Mouse (Mus musculus) CH12.LX (cell line): ENCODE measurements at regions not wholly inside any gene's neighbourhood (a gene's known extent, or its start where the extent isn't known, plus 50 kb on each side); places are given as distances from the start of the nearest gene placed in this dataset.

Experiments used
- DNase-seq: peaks from one replicate; pipeline ENCODE4 v3.0.0-alpha.2; 2013; ENCODE audit errors: extremely low read depth
- H3K27ac ChIP-seq: 2 replicates; pipeline ENCODE4 v1.5.1; 2012; ENCODE audit warnings: low read depth, mild to moderate bottlenecking, control low read depth, moderate library complexity; ENCODE audit not compliant: insufficient read depth
- H3K27me3 ChIP-seq: replicated peaks from 2 replicates; pipeline ENCODE3; 2012; ENCODE audit warnings: inconsistent platforms
- H3K36me3 ChIP-seq, 2 experiments: replicated peaks in 1 of 2; 2 replicates each; pipeline versions ENCODE3 to v1.6.1; 2012; ENCODE audit warnings: inconsistent platforms in 1 of 2, low read length in 1 of 2, mild to moderate bottlenecking in 1 of 2, mixed read lengths in 1 of 2, moderate library complexity in 1 of 2; ENCODE audit not compliant: control insufficient read depth in 1 of 2, insufficient read depth in 1 of 2
- H3K4me1 ChIP-seq, 2 experiments: 2 replicates each; pipeline ENCODE4 v1.6.1; 2012; ENCODE audit warnings: inconsistent platforms in 1 of 2, moderate library complexity in 1 of 2; ENCODE audit not compliant: insufficient read depth in 2 of 2, control insufficient read depth in 1 of 2
- H3K4me2 ChIP-seq: 2 replicates; pipeline ENCODE4 v1.6.1; 2012; ENCODE audit warnings: low read depth, mild to moderate bottlenecking, control low read depth; ENCODE audit not compliant: poor library complexity, insufficient read depth, severe bottlenecking
- H3K4me3 ChIP-seq, 3 experiments: fragments of 150-350 bp in 1 of 3; sonication (generic) in 1 of 3; replicated peaks in 1 of 3; 2 replicates each; pipeline versions ENCODE3 to v1.5.1; 2011 to 2012; ENCODE audit warnings: low read depth in 2 of 3, low read length in 2 of 3, mild to moderate bottlenecking in 2 of 3, moderate library complexity in 2 of 3, control low read depth in 1 of 3, improper control_type of control experiment in 1 of 3, inconsistent platforms in 1 of 3, mixed read lengths in 1 of 3; ENCODE audit not compliant: poor library complexity in 1 of 3
- H3K79me2 ChIP-seq: replicated peaks from 2 replicates; pipeline ENCODE4 v1.6.1; 2012; ENCODE audit warnings: mild to moderate bottlenecking, moderate library complexity; ENCODE audit not compliant: control insufficient read depth, poor library complexity, insufficient read depth, severe bottlenecking; ENCODE audit errors: extremely low read depth
- H3K9ac ChIP-seq: 2 replicates; pipeline ENCODE4 v1.6.1; 2012; ENCODE audit warnings: low read depth, mild to moderate bottlenecking, control low read depth, moderate library complexity; ENCODE audit not compliant: insufficient read depth
- H3K9me3 ChIP-seq: replicated peaks from 2 replicates; pipeline ENCODE3; 2012; ENCODE audit warnings: low read length, inconsistent platforms, mixed read lengths
- BHLHE40 ChIP-seq: IDR thresholded peaks from 2 replicates; pipeline ENCODE4 v1.6.1; 2011; ENCODE audit warnings: mild to moderate bottlenecking, low read depth, low read length, improper control_type of control experiment
- CHD1 ChIP-seq: IDR thresholded peaks from 2 replicates; pipeline ENCODE4 v1.6.1; 2012; ENCODE audit warnings: low read depth, low read length, improper control_type of control experiment, inconsistent platforms
- CHD2 ChIP-seq: IDR thresholded peaks from 2 replicates; pipeline ENCODE4 v1.6.1; 2011; ENCODE audit warnings: low read length, improper control_type of control experiment
- CTCF ChIP-seq, 2 experiments: IDR thresholded peaks in 1 of 2; conservative IDR thresholded peaks in 1 of 2; 2 replicates each; pipeline ENCODE4 v1.5.1; 2011 to 2012; ENCODE audit warnings: low read depth in 2 of 2, low read length in 2 of 2, improper control_type of control experiment in 1 of 2, inconsistent platforms in 1 of 2, mild to moderate bottlenecking in 1 of 2, moderate library complexity in 1 of 2
- E2F4 ChIP-seq: IDR thresholded peaks from 2 replicates; pipeline ENCODE4 v1.6.1; 2011; ENCODE audit warnings: low read depth, low read length, improper control_type of control experiment; ENCODE audit not compliant: insufficient replicate concordance
- ELF1 ChIP-seq: IDR thresholded peaks from 2 replicates; pipeline ENCODE4 v1.6.1; 2014; ENCODE audit warnings: low read depth, mild to moderate bottlenecking, inconsistent platforms, low read length, improper control_type of control experiment
- EP300 ChIP-seq: IDR thresholded peaks from 2 replicates; pipeline ENCODE4 v1.6.1; 2011; ENCODE audit warnings: low read length, improper control_type of control experiment
- ETS1 ChIP-seq: conservative IDR thresholded peaks from 2 replicates; pipeline ENCODE4 v1.6.1; 2012; ENCODE audit warnings: low read depth, mild to moderate bottlenecking, inconsistent platforms, low read length, improper control_type of control experiment, moderate library complexity
- GABPA ChIP-seq: IDR thresholded peaks from 2 replicates; pipeline ENCODE4 v1.6.1; 2012; ENCODE audit warnings: low read depth, low read length, improper control_type of control experiment, inconsistent platforms; ENCODE audit not compliant: insufficient replicate concordance
- HCFC1 ChIP-seq: IDR thresholded peaks from 2 replicates; pipeline ENCODE4 v1.6.1; 2012; ENCODE audit warnings: low read depth, mild to moderate bottlenecking, inconsistent platforms, low read length, improper control_type of control experiment
- IRF4 ChIP-seq: IDR thresholded peaks from 2 replicates; pipeline ENCODE4 v1.6.1; 2014; ENCODE audit warnings: low read depth, mild to moderate bottlenecking, inconsistent platforms, low read length, improper control_type of control experiment
- JUN ChIP-seq: IDR thresholded peaks from 2 replicates; pipeline ENCODE4 v1.6.1; 2011; ENCODE audit warnings: low read depth, mild to moderate bottlenecking, low read length, improper control_type of control experiment, moderate library complexity; ENCODE audit not compliant: insufficient read depth
- JUND ChIP-seq: conservative IDR thresholded peaks from 2 replicates; pipeline ENCODE4 v1.6.1; 2011; ENCODE audit warnings: low read depth, low read length, improper control_type of control experiment
- KAT2A ChIP-seq: IDR thresholded peaks from 2 replicates; pipeline ENCODE4 v1.6.1; 2012; ENCODE audit warnings: low read length, improper control_type of control experiment, inconsistent platforms; ENCODE audit not compliant: insufficient replicate concordance
- MAFK ChIP-seq: IDR thresholded peaks from 2 replicates; pipeline ENCODE4 v1.6.1; 2011; ENCODE audit warnings: low read length, improper control_type of control experiment; ENCODE audit not compliant: insufficient replicate concordance
- MAX ChIP-seq: IDR thresholded peaks from 2 replicates; pipeline ENCODE4 v1.6.1; 2011; ENCODE audit warnings: low read length, improper control_type of control experiment
- MAZ ChIP-seq: IDR thresholded peaks from 2 replicates; pipeline ENCODE4 v1.6.1; 2012; ENCODE audit warnings: low read depth, mild to moderate bottlenecking, inconsistent platforms, low read length, improper control_type of control experiment, moderate library complexity
- MEF2A ChIP-seq: IDR thresholded peaks from 2 replicates; pipeline ENCODE4 v1.6.1; 2014; ENCODE audit warnings: low read depth, mild to moderate bottlenecking, inconsistent platforms, low read length, improper control_type of control experiment, borderline replicate concordance
- MXI1 ChIP-seq: IDR thresholded peaks from 2 replicates; pipeline ENCODE4 v1.6.1; 2011; ENCODE audit warnings: mild to moderate bottlenecking, low read depth, low read length, improper control_type of control experiment
- MYC ChIP-seq: IDR thresholded peaks from 2 replicates; pipeline ENCODE4 v1.6.1; 2011; ENCODE audit warnings: low read depth, mild to moderate bottlenecking, improper control_type of control experiment, low read length
- NELFE ChIP-seq: IDR thresholded peaks from 2 replicates; pipeline ENCODE4 v1.6.1; 2011; ENCODE audit warnings: low read depth, low read length, improper control_type of control experiment
- NRF1 ChIP-seq: IDR thresholded peaks from 2 replicates; pipeline ENCODE4 v1.6.1; 2014; ENCODE audit warnings: low read depth, mild to moderate bottlenecking, inconsistent platforms, low read length, improper control_type of control experiment, moderate library complexity
- PAX5 ChIP-seq: IDR thresholded peaks from 2 replicates; pipeline ENCODE4 v1.6.1; 2012; ENCODE audit warnings: low read length, inconsistent platforms, mixed read lengths
- POLR2A ChIP-seq: IDR thresholded peaks from 2 replicates; pipeline ENCODE4 v1.6.1; 2011; ENCODE audit warnings: low read depth, mild to moderate bottlenecking, improper control_type of control experiment, low read length
- POLR2AphosphoS2 ChIP-seq: IDR thresholded peaks from 2 replicates; pipeline ENCODE4 v1.6.1; 2011; ENCODE audit warnings: low read depth, low read length, improper control_type of control experiment
- RAD21 ChIP-seq: IDR thresholded peaks from 2 replicates; pipeline ENCODE4 v1.6.1; 2011; ENCODE audit warnings: low read depth, mild to moderate bottlenecking, low read length, improper control_type of control experiment, moderate library complexity
- RCOR1 ChIP-seq: conservative IDR thresholded peaks from 2 replicates; pipeline ENCODE4 v1.6.1; 2012; ENCODE audit warnings: low read depth, mild to moderate bottlenecking, inconsistent platforms, low read length, improper control_type of control experiment
- SIN3A ChIP-seq: IDR thresholded peaks from 2 replicates; pipeline ENCODE4 v1.6.1; 2012; ENCODE audit warnings: low read length, improper control_type of control experiment, inconsistent platforms
- SMC3 ChIP-seq: IDR thresholded peaks from 2 replicates; pipeline ENCODE4 v1.6.1; 2011; ENCODE audit warnings: low read depth, low read length, improper control_type of control experiment
- TBP ChIP-seq: conservative IDR thresholded peaks from 2 replicates; pipeline ENCODE4 v1.6.1; 2011; ENCODE audit warnings: low read depth, low read length, improper control_type of control experiment
- TCF12 ChIP-seq: IDR thresholded peaks from 2 replicates; pipeline ENCODE4 v1.6.1; 2014; ENCODE audit warnings: low read depth, mild to moderate bottlenecking, inconsistent platforms, low read length, improper control_type of control experiment
- UBTF ChIP-seq: IDR thresholded peaks from 2 replicates; pipeline ENCODE4 v1.6.1; 2012; ENCODE audit warnings: low read depth, mild to moderate bottlenecking, inconsistent platforms, low read length, improper control_type of control experiment, moderate library complexity
- USF1 ChIP-seq: IDR thresholded peaks from 2 replicates; pipeline ENCODE4 v1.6.1; 2014; ENCODE audit warnings: low read depth, mild to moderate bottlenecking, inconsistent platforms, low read length, improper control_type of control experiment
- USF2 ChIP-seq: conservative IDR thresholded peaks from 2 replicates; pipeline ENCODE4 v1.6.1; 2011; ENCODE audit warnings: low read depth, low read length, improper control_type of control experiment
- ZC3H11A ChIP-seq: IDR thresholded peaks from 2 replicates; pipeline ENCODE4 v1.6.1; 2012; ENCODE audit warnings: low read depth, mild to moderate bottlenecking, inconsistent platforms, low read length, improper control_type of control experiment
- ZKSCAN1 ChIP-seq: IDR thresholded peaks from 2 replicates; pipeline ENCODE4 v1.6.1; 2012; ENCODE audit warnings: low read depth, inconsistent platforms, low read length, improper control_type of control experiment, borderline replicate concordance
- ZMIZ1 ChIP-seq: IDR thresholded peaks from 2 replicates; pipeline ENCODE4 v1.6.1; 2012; ENCODE audit warnings: low read depth, mild to moderate bottlenecking, inconsistent platforms, low read length, improper control_type of control experiment
- ZNF384 ChIP-seq: IDR thresholded peaks from 2 replicates; pipeline ENCODE4 v1.6.1; 2012; ENCODE audit warnings: low read depth, low read length, improper control_type of control experiment, inconsistent platforms
- dilution Hi-C: fragments of 300-500 bp; cut with MboI; formaldehyde crosslinking; loops from 2 replicates; pipeline ENCODE4 v1.14.3; 2020; ENCODE audit warnings: low sequenced_read_pairs; ENCODE audit not compliant: extremely low pct_unique_long_range_greater_than_20kb, extremely low pct_ligation_motif_present
- in situ Hi-C: fragments of 300-500 bp; cut with MboI; formaldehyde crosslinking; loops from 3 replicates; pipeline ENCODE4 v1.14.3; 2019; ENCODE audit warnings: low sequenced_read_pairs, low pct_ligation_motif_present, low pct_unique_long_range_greater_than_20kb, mixed read lengths

DNA sequence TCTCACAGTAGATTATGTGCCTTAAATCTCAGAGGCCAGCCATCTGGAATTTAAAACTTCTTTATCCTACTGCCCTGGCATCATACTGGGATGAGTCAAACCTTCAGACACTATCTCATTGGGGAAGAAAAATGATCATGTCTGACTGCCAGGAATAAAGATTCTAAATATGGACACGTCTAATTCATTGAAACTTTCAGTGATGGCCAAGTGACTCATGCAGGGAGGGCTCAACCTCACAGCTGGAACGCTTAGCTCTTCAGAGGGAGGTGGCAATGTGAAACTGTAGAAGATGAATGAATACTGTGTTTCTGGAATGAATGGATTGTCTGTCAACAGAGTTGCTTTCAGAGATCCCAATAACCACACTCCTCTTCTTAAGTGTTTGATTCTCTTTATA lies 1357.2 kb downstream of the Stim2 start:
- TF ChIP-seq TBP (no peak), NRF1 (no peak), IRF4 (peak; percentile 52; the same call in 1 of the 2 replicates), POLR2A (no peak), MAFK (peak; percentile 48; the same call in 1 of the 2 replicates), RCOR1 (no peak), MXI1 (no peak), USF2 (no peak), CHD1 (no peak), NELFE (no peak), ETS1 (peak; percentile 47; the same call in 1 of the 2 replicates), MEF2A (peak; percentile 45; the same call in 1 of the 2 replicates), TCF12 (0 out of 2 replicates have a peak, but pooled peaks have one; percentile 35), ZC3H11A (no peak), RAD21 (no peak), JUND (0 out of 2 replicates have a peak, but pooled peaks have one; percentile 20), KAT2A (no peak), SIN3A (no peak), E2F4 (no peak), CHD2 (peak; percentile 41; the same call in 1 of the 2 replicates), HCFC1 (no peak), MYC (no peak), POLR2AphosphoS2 (no peak), ZKSCAN1 (no peak), BHLHE40 (no peak), CTCF (conservative IDR thresholded peaks at IDR 0.05 in 1 of 2, IDR thresholded peaks at IDR 0.05 in 1 of 2; ENCODE audit: low read depth in 2 of 2, low read length in 2 of 2) (no peak), SMC3 (no peak), MAX (no peak), GABPA (no peak), PAX5 (no peak), USF1 (no peak), ZMIZ1 (no peak), UBTF (no peak), MAZ (no peak), ZNF384 (no peak), ELF1 (no peak), EP300 (peak; percentile 60), JUN (no peak)
- Histone ChIP-seq H3K9ac (no peak overlapping the region), H3K9me3 (no peaks in the 10 kb centered on the region), H3K4me1 (no peaks in the 10 kb centered on the region), H3K27ac (no peak overlapping the region), H3K4me3 (no peak overlapping the region), H3K27me3 (no peaks in the 10 kb centered on the region), H3K4me2 (no peak overlapping the region), H3K36me3 (no peaks in the 10 kb centered on the region), H3K79me2 (no peaks in the 10 kb centered on the region)
- DNase-seq = peak; percentile 19
- dilution Hi-C loops = no loop called here
- in situ Hi-C loops = no loop called here
